Mouse (Mus musculus) megakaryocyte, adult 5-6 weeks (primary cell): Measurements from ENCODE around the gene Prmt2. TPM values are rescaled to one million over a fixed set of nuclear protein-coding genes. Genes with fewer than 3 reads are reported as not detected.

Source experiments
- ATAC-seq: 2 replicates; pipeline ENCODE4 v1.8.0; 2016; ENCODE audit warnings: mild to moderate bottlenecking, inconsistent platforms; ENCODE audit not compliant: poor library complexity, severe bottlenecking
- total RNA-seq, 2 experiments: library from RNA; stranded (forward) in 1 of 2; stranded (reverse) in 1 of 2; fragments of 153-499, 151-499 nt in 1 of 2; fragments of 221-1000, 200-1000 nt in 1 of 2; gene quantifications; 2 replicates each; pipeline versions ENCODE4 v1.2.3 to v1.2.4; 2015 to 2017

The Prmt2 gene
- 1.7 and 2.3 TPM in 2 replicates for total RNA-seq (2015)
- total RNA-seq (2017): 1.3 and 2.0 TPM in 2 replicates

GRCm38 (mm10) chr10:76237341-76238225, at the start of gene Prmt2:
Gene Prmt2 (minus strand): TSS chr10:76237865.
- peak; percentile 94 for ATAC-seq

DNA sequence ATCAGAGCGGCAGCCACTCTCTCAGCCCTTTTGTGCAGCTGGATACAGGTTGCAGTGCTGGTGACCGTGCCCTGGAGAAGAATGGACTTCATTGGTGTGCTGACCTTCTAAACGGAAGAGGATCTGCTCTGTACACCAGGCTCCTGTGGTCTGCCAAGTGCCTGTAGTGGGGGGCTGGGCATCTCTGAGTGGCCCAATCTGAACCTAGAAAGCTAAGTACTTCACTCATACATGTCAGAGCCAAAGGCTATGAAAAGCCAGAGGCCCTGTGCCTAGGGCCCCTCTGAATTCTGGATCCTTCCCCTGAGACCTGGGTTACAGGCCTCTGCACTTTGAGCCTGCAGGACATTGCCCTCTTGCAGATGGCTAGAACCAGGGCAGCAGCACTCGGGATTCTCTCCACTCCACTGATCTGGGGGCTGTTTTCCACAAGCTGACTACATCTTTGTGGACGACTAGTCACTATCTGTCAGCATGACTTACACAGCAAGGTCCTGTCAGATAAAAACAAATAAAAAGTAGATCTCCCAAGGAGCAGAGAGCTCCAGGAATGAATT, 41.0 kb upstream of the Prmt2 start:
- ATAC-seq: no peak

- no peak for ATAC-seq
Measured at GRCm38 (mm10) chr10:76275256-76275655, 37.6 kb upstream of the Prmt2 start.

GRCm38 (mm10) chr10:76271238-76271637, 33.6 kb upstream of the Prmt2 start:
- ATAC-seq: peak; percentile 72

DNA sequence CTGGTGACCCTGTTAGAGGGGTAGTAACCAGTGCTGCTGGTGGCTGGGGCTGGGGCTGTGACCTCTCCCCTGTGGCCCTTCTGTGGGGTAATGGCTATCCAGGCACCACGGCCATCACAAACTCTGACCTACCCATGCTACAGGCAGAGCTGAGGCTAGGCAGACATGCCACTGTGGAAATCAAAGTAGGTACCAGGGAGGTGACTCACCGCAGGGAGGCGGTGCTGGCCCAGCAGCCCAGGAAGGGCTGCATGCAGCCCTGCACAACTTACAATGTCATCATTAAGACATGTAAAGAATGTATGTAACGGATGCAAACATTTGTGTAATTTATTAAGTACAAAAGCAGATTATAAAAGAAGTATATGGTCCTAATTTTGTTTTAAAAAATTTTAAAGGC, 24.8 kb upstream of the Prmt2 start:
- ATAC-seq: no peak

- no peak for ATAC-seq
Measured at GRCm38 (mm10) chr10:76261447-76261846, 23.8 kb upstream of the Prmt2 start.

DNA sequence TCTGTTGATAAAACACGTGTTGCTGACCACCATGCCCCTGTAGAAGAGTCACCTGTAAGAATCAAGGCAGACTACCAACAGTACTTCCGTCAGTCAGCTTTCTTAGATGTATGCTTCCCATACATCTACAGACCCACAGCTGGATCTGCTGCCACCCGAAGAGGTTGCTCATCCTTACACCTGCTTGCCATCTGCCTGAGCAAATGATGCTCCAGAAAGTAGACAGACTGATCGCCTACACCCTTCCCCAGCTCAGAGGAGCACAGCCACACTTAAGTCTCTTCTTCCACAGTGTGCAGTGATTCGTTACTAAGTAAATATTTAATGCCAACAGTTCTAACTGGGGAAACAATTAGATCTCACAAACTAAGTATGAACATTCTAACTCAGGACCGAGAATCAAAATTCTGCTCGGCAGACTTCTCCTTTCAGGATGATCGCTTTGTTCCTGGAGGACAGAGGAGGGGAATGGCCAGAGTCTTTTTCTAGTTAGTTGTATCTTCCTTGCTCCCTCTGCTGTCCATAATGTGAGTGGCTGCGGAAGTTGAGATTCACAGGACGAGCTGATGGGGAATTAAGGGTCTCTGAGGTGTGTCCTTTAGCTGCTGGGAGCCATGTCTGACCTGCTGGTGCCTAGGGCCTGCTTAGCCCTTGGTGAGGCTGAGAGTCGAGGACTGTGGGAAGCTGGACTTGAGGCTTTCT, 22.8 kb upstream of the Prmt2 start:
- ATAC-seq: no peak

GRCm38 (mm10) chr10:76259566-76260232, 22.0 kb upstream of the Prmt2 start:
- ATAC-seq: no peak

DNA sequence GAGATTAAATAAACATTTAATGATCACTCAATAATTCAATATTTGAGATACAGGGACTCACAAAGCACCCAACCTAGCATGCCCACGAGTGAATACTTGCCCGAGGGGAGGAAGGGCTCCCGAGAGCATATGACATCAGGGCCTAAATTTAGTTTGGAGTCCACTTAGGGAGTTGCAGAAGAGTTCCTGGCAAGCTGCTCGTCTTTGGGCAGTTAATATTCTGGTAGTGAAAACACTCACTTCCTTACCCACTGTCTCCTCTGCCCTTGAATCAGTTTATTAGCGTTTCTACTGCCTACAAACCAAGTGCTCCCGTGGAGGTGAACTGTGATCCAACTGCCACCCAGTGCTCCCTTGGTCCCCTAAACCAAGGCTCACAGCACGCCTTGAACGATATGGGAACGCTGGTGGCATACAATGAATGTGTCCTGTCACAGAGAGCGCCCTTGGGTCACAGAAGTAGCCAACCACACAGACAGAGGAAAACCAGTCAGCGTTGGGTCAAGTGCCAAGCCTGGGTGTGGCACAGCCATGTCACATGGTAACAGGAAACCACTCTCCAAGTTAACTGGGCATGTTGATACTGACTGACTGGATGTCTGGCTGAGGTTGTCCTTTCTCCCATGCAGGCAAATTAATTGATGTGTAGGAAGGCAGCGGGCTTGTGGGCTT, 20.2 kb upstream of the Prmt2 start:
- ATAC-seq: peak; percentile 88

DNA sequence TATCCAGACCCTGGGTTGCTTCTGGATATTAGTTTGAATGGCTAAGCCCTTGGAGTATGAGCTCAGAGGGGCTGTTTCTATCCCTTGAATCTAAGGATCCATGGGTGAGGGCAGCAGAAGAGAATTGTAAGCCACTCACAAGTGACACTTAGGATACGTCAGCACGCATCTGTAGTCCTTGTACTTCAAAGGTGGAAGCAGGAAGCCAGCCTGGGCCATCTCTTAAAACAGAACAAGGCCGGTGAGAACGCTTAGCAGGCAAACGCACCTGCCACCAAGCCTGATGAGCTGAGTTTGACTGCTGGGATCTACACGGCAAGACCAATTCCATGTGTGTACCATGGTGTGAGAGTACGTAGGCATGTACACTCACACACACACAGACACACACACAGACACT, 19.6 kb upstream of the Prmt2 start:
- ATAC-seq: no peak

- ATAC-seq: no peak
Measured at GRCm38 (mm10) chr10:76255617-76256016, 18.0 kb upstream of the Prmt2 start.

- no peak for ATAC-seq
Measured at GRCm38 (mm10) chr10:76253536-76253935, 15.9 kb upstream of the Prmt2 start, which contains the start of gene S100b. Gene S100b (plus strand): TSS chr10:76253853.

GRCm38 (mm10) chr10:76253079-76253478, 15.4 kb upstream of the Prmt2 start:
- ATAC-seq: no peak

DNA sequence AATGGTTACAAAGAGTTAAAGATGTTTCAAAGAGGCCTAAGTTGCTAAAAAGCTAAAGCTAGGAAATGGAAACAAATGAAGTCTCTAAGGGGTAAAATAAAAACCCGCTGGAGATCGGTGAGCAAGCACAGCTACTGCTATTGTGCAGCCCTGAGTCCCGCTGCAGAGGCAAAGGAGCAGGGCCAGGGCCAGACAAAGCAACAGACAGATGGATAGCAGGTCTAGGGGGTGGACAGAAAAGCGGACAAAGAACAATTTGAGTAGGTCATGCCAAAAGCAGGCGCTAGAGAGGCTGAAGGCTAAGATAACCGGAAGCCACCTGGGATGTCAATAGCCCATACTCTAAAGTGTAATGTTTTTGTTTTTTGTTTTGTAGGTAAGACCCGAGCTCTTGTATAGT, 13.2 kb upstream of the Prmt2 start:
- ATAC-seq: no peak

DNA sequence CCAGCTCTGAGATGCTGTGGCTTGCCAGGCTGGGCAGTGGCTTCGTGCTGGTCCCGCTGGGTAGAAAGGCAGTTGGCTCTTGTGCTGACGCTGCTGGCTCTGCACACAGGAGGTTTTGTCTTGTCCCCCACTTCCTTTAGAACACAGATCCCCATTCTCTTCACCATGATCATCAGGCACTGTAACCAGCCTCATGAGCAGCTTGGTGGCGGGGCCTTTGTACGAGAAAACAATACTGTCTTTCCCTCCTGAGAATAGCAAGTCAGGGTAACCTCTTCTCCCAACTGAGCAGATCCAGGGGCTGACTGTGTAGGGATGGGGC, 10.9 kb upstream of the Prmt2 start:
- no peak for ATAC-seq

GRCm38 (mm10) chr10:76247960-76248646, 10.4 kb upstream of the Prmt2 start:
- no peak for ATAC-seq

- no peak for ATAC-seq
Measured at GRCm38 (mm10) chr10:76246601-76247000, 8.9 kb upstream of the Prmt2 start.

DNA sequence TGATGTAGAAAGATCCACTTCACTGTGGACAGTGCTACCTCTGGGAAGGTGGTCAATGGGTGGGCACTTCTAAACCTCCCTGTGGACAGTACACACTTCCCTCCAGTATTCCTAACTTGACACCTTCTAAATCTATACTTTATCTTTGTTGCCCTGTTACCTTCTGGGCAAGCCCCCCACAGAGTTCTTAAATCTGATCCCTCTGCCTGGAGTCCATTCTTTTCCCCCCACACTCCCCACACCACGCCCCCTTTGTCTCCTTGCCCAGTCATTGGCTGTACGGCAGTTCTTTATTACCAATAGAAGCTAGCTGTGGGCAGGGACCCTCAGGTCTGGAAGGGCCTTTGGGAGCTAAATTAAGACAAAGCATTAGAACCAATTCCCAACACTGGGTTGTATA, 7.4 kb upstream of the Prmt2 start:
- ATAC-seq: no peak

DNA sequence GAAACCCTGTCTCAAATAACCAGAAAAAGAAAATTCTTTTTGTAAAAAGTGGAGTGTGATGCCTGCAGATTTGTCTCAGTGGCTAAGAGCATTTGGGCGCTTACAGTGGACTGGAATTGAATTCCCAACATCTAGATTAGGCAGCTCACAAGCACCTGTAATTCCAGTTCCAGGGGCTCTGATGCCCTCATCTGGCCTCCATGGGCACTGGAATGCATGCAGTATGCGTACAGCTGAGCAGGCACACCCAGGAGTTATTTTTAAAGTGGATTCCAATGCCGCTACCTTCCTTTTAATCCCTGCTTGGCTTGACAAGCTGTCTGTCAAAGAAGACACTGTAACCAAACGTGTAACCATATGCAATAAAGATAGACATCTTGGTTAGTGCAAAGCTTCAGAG, 1.7 kb upstream of the Prmt2 start:
- no peak for ATAC-seq

DNA sequence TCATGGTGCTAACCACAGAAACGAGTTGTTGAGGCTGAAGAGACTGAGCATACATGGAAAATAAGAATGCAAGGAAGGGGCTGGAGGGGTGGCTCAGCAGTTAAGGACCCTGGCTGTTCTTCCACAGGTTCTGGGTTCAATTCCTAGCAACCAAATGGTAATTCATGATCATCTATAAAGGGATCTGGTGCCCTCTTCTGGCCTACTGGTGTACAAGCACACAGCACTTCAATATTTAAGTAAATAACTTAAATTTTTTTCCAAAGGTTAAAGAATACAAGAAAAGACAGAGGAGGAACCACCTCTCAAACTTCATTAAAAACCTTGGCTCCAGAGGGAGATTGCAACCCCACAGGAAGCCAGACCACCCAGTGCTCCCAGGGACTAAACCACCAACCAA, 8.0 kb downstream of the Prmt2 start:
- ATAC-seq: no peak
